Mouse (Mus musculus) E14TG2a.4 (cell line): ENCODE results near the gene P3h2.

Experiments
- H3K27me3 ChIP-seq: 2 replicates; pipeline ENCODE4 v1.6.1; 2014; ENCODE audit warnings: low read length, control low read depth; ENCODE audit not compliant: insufficient read depth
- H3K36me3 ChIP-seq: 2 replicates; pipeline ENCODE4 v1.6.1; 2014; ENCODE audit warnings: low read length, control low read depth; ENCODE audit not compliant: insufficient read depth
- H3K4me1 ChIP-seq: replicated peaks from 2 replicates; pipeline ENCODE4 v1.6.1; 2014; ENCODE audit warnings: low read depth, low read length, control low read depth
- H3K4me3 ChIP-seq: replicated peaks from 2 replicates; pipeline ENCODE4 v1.5.1; 2014; ENCODE audit warnings: mild to moderate bottlenecking, low read length
- H3K9me3 ChIP-seq: 2 replicates; pipeline ENCODE4 v1.6.1; 2014; ENCODE audit warnings: low read length, control low read depth
- CTCF ChIP-seq: conservative IDR thresholded peaks from 2 replicates; pipeline ENCODE4 v1.5.1; 2014; ENCODE audit warnings: low read length
- NANOG ChIP-seq: IDR thresholded peaks from 2 replicates; pipeline ENCODE4 v1.6.1; 2014; ENCODE audit warnings: borderline replicate concordance, low read length, mixed read lengths
- POU5F1 ChIP-seq: IDR thresholded peaks from 2 replicates; pipeline ENCODE4 v1.6.1; 2014; ENCODE audit warnings: low read length, borderline replicate concordance

Gene P3h2

GRCm38 (mm10) chr16:25959929-25960328 is 145.7 kb downstream of the P3h2 start:
- Histone ChIP-seq H3K4me1 (no peaks in the 10 kb centered on the region), H3K9me3 (no peaks in the 10 kb centered on the region), H3K4me3 (no peak overlapping the region), H3K27me3 (no peaks in the 10 kb centered on the region), H3K36me3 (no peaks in the 10 kb centered on the region)
- no peak for TF ChIP-seq CTCF
- TF ChIP-seq NANOG, result no peak
- TF ChIP-seq POU5F1, result no peak

GRCm38 (mm10) chr16:25958650-25959238 is 146.8 kb downstream of the P3h2 start:
- Histone ChIP-seq H3K27me3 (no peaks in the 10 kb centered on the region), H3K4me3 (no peak overlapping the region), H3K4me1 (no peaks in the 10 kb centered on the region), H3K9me3 (no peaks in the 10 kb centered on the region), H3K36me3 (no peaks in the 10 kb centered on the region)
- no peak for TF ChIP-seq CTCF
- no peak for TF ChIP-seq POU5F1
- TF ChIP-seq NANOG, result no peak

- no peaks in the 10 kb centered on the region for H3K4me1 ChIP-seq
Observed at GRCm38 (mm10) chr16:25958213-25958612, 147.4 kb downstream of the P3h2 start.

DNA sequence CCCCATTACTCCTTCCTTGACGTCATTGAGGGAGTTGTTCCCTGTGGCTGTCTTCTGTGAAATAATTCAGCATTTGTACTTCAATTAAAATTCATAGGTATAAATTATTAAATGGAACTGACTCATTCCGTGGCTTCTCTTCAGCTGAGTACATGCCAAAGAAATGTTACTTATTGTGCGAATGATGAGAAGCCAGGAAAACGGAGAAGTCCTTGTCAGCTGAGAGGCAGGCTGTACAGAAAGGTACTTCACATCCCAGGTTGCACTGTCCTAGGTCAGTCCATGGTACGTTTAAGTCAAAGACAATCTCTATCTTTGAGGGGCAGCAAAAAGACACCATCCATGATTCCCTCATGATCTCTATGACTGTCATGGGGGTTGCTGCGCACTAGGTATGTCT is 148.8 kb downstream of the P3h2 start:
- no peaks in the 10 kb centered on the region for H3K27me3 ChIP-seq
- no peak overlapping the region for H3K4me3 ChIP-seq
- H3K36me3 ChIP-seq, result no peaks in the 10 kb centered on the region
- no peak for TF ChIP-seq NANOG
- TF ChIP-seq POU5F1, result no peak
- no peak for TF ChIP-seq CTCF
- no peaks in the 10 kb centered on the region for H3K9me3 ChIP-seq
- no peaks in the 10 kb centered on the region for H3K4me1 ChIP-seq

More at GRCm38 (mm10) chr16:25958213-25958612, 147.4 kb downstream of the P3h2 start:
- H3K27me3 ChIP-seq, result no peaks in the 10 kb centered on the region
- H3K9me3 ChIP-seq, result no peaks in the 10 kb centered on the region
- TF ChIP-seq POU5F1 (no peak), CTCF (no peak), NANOG (no peak)
- H3K4me3 ChIP-seq, result no peak overlapping the region
- no peaks in the 10 kb centered on the region for H3K36me3 ChIP-seq

GRCm38 (mm10) chr16:25954614-25955013 is 151.0 kb downstream of the P3h2 start:
- Histone ChIP-seq H3K9me3 (no peaks in the 10 kb centered on the region), H3K36me3 (no peaks in the 10 kb centered on the region), H3K4me1 (no peaks in the 10 kb centered on the region), H3K27me3 (no peaks in the 10 kb centered on the region), H3K4me3 (no peak overlapping the region)
- no peak for TF ChIP-seq POU5F1
- no peak for TF ChIP-seq CTCF
- no peak for TF ChIP-seq NANOG

DNA sequence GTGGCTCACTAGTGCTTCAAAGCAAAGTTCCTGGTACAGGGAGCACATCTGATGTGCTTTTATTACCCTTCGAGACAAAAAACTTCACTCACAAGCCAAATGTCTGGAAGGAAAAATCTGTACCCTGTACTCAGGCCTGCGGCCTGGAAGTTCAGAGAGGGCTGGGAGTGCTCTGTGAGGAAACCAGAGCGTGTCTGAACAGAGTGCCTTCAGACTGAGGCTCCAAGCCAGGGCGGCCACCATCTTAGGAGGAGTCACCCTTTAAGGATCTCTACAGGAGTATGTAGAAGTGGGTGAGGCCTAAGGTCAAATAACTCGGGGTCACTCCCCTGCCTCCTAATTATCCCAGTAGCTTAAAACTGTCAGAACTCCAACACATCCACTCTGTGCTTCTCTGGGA is 152.2 kb downstream of the P3h2 start:
- H3K27me3 ChIP-seq, result no peaks in the 10 kb centered on the region
- H3K4me3 ChIP-seq, result no peak overlapping the region
- no peaks in the 10 kb centered on the region for H3K4me1 ChIP-seq
- peaks cover 5% of the 10 kb centered on the region; the same call in 1 of the 2 replicates for H3K9me3 ChIP-seq
- TF ChIP-seq POU5F1 (no peak), CTCF (no peak), NANOG (no peak)
- no peaks in the 10 kb centered on the region for H3K36me3 ChIP-seq

DNA sequence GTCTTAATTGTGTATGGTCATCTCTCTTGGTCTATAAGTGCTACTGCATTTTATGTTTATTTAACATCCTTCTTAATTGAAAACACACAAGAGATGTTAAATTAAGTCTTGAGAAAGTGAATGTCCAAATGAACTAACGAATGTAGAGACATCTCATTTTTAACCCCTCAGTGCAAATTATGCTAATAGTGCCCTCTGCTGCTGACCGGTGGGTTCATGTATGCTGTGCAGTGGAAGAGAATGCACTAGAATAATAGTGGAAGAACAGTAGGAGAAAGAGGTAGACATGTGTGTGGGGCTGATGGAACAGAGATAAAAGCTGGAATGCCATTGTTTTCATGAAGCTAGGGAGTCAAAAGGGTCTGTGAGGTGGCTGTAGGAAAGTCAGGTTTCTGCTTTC is 153.6 kb downstream of the P3h2 start:
- Histone ChIP-seq H3K27me3 (no peaks in the 10 kb centered on the region), H3K4me1 (no peaks in the 10 kb centered on the region), H3K36me3 (no peaks in the 10 kb centered on the region), H3K4me3 (no peak overlapping the region), H3K9me3 (peaks cover 19% of the 10 kb centered on the region; the same call in 1 of the 2 replicates)
- TF ChIP-seq NANOG (no peak), CTCF (no peak), POU5F1 (no peak)

DNA sequence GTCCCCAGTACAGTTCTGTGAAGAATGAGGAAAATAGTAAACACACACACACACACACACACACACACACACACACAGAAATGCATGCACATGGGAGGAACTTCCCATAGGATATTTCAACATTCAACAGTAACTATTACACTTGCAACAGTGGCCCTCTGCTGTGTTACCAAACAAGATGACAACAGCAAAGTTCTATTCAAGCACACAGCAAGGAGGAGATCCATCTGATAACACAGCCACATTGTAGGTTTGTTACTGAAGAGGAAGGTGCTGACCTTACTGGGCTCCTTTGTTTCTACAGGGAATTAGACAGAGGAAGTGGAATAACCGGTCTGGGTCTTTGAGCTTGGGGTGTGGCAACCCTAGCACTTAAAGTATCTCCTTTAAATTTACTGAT is 157.5 kb downstream of the P3h2 start:
- Histone ChIP-seq H3K4me1 (no peaks in the 10 kb centered on the region), H3K27me3 (no peaks in the 10 kb centered on the region), H3K4me3 (no peak overlapping the region), H3K9me3 (peaks cover 43% of the 10 kb centered on the region), H3K36me3 (no peaks in the 10 kb centered on the region)
- TF ChIP-seq CTCF (no peak), NANOG (no peak), POU5F1 (no peak)

- Histone ChIP-seq H3K4me1 (no peaks in the 10 kb centered on the region), H3K9me3 (peaks cover 52% of the 10 kb centered on the region), H3K36me3 (no peaks in the 10 kb centered on the region), H3K4me3 (no peak overlapping the region), H3K27me3 (no peaks in the 10 kb centered on the region)
- TF ChIP-seq NANOG (no peak), POU5F1 (no peak), CTCF (no peak)
Observed at GRCm38 (mm10) chr16:25945151-25945955, 160.2 kb downstream of the P3h2 start.
